Mouse (Mus musculus): ENCODE measurements around the gene Sele.

DNA sequence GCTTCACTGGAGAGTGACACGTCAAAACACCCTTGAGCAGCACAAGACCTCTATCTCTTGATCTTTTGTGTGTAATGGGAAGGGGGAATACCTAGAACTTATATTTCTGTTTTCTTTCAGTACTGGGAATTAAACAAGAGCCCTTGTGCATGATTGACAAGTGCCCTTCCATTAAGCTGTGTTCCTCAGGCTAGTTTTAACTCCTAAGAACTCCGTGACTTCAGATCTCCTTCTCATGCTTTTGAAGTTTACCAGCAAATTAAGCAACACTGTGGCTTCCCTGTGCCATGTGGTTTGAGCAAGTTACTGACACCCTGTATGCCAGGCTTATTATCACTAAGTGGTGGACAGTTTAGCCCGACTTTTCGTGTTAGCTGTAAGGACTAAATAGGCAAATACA is 35.0 kb downstream of the Sele start:
- TF ChIP-seq TAL1 (IDR thresholded peaks at IDR 0.05; ENCODE audit: low read length) (no peak), GATA1 (IDR thresholded peaks at IDR 0.05; ENCODE audit: low read length) (no peak)

All from erythroblast, embryonic 14.5 days (primary cell).